Mouse (Mus musculus) cerebellum, postnatal 10 days (tissue): ENCODE measurements around the gene Aff4.
"Not testable (repeated sequence)": the region's sequence is repeated elsewhere in the genome, so short reads cannot be mapped to it uniquely, and the experiment has no call there.

ENCODE experiments used
- DNase-seq, 2 experiments: peaks; one replicate each; pipeline ENCODE4 v3.0.0; 2021; ENCODE audit warnings: mixed read lengths in 2 of 2

Aff4 gene

DNA sequence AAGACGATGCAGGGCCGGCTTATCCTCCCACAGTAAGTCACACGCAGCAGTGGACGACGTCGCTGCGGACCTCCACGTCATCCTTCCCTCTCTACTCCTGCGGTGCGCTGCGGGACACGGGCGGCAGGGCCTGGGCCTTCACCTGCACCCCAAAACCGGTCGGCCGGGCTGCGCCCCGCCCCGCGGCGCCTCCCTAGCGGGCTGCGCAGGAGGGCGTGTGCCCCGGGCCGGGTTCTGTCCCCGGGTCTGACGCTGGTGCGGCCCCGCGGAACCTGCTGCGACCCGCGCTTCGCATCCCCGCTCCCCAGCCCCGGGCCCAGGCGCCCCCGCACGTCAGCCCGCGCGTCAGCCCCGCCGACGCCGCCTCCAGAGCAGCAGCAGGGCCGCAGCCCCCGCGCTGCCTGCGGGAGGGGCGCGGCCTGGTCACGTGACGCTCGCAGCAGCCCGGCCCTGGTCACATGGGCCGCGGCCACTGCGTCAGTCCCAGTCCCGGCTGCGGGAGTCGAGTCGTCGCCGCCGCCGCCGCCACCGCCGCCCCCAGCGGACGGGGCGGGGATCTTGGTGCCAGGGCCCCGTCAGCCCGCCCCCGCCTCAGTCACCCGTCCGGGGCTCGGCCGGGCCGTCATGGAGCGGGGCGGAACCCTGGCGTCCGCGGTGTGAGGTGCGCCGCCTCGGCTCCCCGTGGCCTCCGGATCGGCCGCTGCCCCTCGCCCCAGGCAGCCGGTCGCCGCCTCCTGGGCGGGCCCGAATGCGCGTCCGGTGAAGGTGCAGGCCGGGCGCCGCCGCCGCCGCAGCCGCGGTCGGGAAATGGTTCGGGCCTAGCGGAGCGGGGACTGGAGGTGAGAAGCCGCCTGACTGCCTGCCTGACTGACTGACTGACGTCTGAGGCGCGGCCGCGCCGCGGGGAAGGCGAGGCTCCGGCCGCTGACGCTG, at the start of gene Aff4:
Gene Aff4 (plus strand): TSS at position 543 of the 933 bp plus-strand sequence.
- DNase-seq = peak; percentile 94 to 96

DNA sequence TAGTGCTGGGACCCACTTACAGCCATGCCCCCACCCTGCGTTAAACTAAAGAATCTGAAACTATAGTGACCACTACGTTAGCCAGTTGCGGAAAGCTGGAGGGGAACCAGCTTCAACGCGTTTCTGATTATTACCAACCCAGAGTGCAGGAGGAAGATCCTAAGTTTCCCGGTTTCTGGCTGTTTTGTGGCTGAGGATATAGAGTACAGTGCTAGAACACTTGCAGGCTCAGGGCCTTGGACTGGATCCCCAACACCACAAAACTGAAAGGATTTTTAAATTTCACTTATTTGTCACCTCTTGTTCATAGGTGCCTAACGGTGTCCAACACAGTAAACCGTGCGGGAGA, 49.5 kb upstream of the Aff4 start:
- no peak for DNase-seq

DNA sequence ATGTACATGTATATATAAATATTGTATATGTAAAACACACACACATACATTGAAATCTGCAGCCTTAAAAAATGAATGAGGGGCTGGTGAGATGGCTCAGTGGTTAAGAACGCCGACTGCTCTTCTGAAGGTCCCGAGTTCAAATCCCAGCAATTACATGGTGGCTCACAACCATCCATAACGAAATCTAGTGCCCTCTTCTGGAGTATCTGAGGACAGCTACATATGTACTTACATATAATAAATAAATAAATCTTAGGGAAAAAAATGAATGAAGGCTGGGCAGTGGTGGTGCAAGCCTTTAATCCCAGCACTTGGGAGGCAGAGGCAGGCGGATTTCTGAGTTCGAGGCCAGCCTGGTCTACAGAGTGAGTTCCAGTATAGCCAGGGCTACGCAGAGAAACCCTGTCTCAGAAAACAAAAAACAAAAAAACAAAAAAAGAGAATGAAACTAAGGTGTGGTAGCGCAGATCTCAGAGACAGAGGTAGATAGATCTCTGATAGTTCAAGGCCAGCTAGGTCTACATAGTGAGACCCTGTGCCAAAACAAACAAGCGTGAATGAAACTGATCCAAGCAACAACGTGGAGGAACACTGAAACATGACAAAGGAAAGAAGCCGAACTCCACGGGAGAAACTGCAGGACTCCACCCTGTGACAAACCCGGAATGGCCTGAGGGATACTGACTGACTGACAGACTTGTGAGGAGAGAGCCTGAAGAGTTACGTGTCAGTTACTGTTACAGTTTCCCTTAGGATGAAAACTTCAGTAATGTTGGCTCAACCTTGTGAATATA, 46.4 kb upstream of the Aff4 start:
- no peak for DNase-seq

DNA sequence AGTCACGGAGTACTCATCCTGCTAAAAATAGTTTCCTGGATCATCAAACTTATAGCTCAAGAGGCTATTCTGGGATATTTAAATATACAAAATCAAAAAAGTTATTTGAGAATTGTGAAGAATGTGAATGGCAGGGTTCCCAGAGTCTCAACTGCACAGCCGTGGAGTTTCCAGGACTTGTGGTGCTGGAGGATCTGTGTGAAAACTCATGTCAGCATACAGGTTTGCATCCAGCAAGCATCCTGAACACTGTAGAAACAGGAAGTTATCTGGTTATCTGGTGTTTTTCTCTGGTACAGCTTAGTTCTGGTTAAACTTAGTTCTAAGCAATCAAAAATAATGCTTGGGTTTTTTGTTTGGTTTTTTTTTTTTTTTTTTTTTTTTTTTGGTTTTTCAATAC, 43.7 kb upstream of the Aff4 start:
- DNase-seq = no peak

DNA sequence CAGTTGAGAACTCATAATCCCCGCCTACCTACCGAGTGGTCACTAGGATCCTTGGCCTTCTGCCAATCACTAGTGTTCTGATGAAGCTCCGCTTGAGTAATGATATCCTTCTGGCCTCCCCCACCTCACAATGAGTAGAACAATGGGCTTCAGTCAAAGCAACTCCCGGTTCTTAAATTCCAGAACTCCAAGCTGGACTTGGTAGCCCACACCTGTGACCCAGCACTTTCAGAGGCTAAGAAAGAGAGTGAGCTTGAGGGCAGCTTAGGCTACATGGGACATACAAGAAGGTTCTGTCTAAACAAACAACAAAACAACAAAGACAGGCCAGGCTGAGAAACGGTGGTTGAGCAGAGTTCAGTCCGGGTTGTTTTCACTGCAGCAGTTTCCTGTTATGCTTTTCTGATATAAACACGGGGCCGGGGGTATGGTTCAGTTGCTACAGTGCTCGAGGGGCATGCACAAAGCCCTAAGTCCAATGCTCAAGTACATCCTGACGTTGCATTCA, 43.0 kb upstream of the Aff4 start:
- peak in 1 of 2 experiments; percentile 9 for DNase-seq

DNA sequence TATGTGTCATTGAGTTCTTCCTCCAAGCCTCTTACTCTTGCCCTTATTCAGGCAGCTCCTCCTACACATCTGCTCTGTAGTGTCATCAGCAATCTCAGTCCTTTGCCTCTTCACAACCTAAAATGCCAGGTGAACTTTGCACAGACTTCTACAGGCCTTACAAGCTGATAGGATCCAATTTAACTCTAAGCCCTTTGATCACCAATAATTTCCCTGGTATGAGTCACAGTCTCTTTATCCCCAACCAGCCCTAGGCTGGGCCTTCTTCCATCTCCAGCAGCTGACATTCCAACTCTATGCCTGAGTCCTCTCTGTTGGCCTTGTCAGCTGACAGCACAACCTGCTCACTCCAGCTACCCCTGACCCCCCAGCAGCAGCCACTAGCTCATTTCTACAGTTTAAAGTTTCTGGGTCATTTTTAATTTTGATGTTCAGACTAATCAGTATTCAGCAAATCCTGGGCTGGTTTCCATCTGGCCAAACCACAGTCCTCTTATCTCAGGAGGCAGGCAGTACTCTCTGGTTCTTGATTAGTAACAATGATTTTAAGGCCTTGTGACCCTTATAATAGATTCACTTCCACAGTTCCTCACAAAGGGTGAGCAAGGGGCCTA, 42.3 kb upstream of the Aff4 start:
- no peak for DNase-seq

DNA sequence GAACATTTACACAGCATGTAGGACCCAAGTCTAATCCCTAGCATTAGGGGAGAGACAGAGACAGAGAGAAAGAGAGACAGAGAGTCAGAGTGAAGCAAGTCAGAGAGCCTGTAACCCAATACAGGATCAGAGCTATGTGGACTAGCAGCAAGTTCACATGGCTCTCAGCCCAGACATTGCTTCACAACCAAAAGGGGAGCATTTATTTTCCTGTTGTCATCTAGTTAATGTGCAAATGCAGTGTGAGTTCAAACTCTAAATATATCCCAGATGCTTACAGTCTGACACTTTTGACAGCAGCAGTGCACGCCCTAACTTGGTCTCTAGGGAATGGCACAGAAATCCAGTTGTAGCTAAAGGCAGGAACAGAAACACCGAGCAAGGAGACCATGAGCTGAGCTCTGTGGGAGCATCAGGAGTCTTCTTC, 41.7 kb upstream of the Aff4 start:
- DNase-seq = no peak

DNA sequence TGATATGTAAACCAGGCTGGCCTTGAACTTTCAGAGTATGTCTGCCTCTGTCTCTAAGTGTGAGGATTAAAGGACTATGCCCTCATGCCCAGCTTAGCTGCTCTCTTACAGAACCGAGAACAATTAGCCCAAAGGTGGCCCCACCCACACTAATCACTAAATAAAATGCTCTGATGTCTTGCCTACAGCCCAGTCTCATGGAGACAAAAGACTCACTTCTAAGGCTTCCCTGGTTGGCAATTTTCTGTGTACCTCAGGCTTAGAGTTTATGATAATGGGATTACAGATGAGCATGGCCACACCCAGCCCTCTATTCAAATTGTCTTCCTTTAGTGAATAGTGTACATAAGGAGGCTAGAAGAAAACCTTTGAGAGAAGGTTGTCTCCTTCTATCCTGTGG, 39.2 kb upstream of the Aff4 start:
- no peak for DNase-seq

DNA sequence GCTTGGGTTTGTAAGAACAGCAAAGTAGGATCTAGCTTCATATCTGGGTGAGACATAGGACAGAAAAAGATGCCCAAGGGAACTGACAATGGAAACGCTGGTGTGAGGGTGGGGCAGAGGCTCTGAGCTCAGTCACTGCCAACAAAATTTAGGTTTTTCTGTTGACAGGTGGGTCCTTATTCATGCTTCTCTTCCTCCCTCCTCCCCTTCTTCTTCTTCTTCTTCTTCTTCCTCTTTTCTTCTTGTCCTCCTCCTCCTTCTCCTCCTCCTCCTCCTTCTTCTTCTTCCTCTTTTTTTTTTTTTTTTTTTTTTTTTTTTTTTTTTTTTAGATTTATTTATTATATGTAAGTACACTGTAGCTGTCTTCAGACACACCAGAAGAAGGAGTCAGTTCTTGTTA, 37.8 kb upstream of the Aff4 start:
- DNase-seq = not testable (repeated sequence)

DNA sequence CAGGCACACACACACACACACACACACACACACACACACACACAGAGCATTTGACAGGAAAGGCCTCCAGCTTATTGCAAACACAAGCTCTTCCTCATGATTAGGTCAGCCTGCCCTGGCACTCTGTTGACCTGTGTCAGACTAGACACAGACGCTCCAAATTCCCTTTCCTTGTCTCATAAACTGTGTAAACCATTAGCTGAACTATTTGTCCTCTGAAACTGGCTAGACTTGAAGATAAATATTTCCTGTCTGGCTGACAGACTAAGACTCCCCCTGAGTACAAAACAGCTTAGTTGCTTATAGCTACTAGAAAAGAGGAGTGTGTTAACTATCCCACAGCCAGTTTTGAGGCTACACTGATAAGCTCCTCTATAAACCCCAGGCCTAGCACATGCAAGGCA, 35.9 kb upstream of the Aff4 start:
- DNase-seq = no peak

DNA sequence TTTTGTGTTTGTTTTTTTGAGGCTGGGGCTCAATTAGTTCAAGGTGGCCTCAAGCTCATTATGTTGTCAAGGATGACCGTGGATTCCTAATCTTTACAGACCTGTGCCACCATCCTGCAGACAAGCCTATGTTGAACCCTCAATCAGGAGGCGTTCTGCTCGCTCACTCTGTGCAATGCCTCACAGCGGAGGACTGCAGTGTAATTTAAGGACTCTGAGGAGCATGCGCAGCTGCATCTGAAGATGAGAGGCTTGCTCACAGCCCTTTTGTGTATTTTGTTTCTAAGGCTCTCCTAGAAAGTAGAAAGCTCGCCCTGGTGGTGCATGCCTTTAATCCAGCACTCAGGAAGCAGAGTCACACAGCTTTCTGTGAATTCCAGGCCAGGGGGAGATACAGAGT, 33.6 kb upstream of the Aff4 start:
- DNase-seq = no peak

DNA sequence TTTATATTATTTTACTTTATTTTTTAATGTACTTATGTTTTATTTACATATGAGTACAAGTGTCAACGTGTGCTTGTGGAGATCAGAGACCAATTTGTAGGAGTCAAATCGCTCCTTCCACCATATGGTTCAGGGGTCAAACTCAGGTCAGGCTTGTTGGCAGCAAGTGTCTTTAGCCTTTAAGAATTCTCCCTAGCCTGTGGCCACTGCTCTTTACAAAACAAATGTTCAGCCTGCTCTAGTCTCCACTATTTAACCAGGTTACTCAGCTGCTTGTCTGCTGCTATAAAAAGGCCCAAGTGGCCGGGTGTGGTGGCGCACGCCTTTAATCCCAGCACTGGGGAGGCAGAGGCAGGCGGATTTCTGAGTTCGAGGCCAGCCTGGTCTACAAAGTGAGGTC, 32.6 kb upstream of the Aff4 start:
- DNase-seq = no peak

DNA sequence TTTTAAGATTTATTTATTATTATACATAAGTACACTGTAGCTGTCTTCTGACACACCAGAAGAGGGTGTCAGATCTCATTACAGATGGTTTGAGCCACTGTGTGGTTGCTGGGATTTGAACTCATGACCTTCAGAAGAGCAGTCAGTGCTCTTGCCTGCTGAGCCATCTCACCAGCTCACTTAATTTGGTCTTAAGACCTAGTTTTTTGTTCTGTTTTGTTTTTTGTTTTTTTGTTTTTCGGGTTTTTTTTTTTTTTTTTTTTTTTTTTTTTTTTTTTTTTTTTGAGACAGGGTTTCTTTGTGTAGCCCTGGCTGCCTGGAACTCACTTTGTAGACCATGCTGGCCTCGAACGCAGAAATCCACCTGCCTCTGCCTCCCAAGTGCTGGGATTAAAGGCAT, 32.1 kb upstream of the Aff4 start:
- not testable (repeated sequence) for DNase-seq

DNA sequence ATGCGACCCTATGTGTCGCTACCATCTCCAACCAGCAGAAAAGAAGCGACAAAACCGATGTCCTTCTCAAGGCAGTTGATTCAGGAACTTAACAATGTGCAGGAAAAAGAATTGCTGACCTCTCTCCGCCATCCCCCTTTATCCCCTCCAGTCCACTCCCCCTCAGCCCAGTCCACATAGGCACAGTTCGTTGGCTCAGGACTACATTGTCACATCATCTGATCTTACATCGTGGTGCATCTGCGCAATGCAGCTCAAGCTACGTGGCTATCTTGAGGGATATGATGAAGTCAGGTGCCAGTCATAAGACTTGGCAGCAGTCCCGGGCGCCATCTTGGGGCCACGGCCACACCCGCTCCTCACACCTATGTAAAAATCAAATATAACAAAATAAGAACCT, 30.8 kb upstream of the Aff4 start:
- DNase-seq = not testable (repeated sequence)

DNA sequence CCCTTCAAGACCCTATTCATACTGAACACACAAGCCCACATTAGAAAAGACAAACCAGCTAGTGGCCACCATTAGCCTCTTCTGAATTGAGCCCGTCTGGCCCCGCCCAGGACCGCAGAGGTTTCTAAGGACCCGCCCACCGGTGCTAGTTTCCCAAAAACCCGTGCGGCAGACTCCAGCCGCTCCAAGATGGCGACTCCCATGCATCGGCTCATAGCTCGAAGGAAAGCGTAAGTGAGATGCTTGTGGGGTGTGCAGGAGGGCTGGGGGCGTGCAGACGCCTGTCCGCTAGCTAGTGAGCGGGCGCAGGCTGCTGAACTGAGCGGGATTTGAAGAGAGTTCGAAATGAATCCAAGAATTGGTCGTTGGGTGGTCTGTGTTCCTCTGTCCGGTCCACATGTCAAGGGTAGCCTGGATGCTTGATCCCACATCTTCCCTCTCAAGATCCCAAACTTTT, 26.1 kb upstream of the Aff4 start, which contains the start of gene Zcchc10:
Gene Zcchc10 (plus strand): TSS at position 168 of the 457 bp plus-strand sequence.
- DNase-seq = peak; percentile 90 to 93

DNA sequence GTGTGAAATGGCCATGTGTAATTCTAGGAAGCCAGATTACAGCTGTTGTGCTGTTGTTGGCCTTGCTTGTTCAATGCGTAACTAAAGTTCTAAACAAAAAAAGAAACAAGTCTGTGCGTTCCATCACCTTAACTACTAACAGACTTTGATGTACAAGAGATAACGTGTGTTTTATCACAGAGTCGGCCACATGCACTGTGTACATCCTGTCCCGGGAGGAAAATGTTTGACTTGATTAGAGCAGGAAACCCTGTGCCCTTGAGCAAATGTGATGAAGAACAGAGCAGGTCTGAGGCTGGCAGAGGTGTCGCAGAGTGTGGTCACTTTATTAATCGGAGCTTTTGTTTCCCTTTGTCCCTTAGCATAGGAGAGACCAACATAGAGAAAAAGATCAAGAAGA, 20.3 kb upstream of the Aff4 start:
- DNase-seq = no peak

DNA sequence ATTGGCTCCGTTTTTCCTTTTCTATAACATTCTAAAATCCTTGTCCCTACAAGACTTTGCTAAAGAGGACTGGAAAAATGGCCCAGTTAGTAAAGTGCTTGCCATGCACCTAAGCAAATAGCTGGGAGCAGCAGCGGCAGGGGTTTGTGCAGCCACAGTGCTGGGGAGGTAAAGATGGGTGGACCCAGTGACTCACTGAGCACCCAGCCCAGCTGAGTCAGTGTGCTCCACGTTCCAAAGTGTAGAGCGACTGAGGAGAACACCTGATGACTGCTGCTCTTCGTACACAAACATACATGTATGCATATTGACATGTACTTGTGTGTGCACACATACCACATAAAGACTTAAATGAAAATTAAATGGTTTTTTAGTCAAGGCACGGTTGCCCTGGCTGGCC, 19.5 kb upstream of the Aff4 start:
- no peak for DNase-seq

DNA sequence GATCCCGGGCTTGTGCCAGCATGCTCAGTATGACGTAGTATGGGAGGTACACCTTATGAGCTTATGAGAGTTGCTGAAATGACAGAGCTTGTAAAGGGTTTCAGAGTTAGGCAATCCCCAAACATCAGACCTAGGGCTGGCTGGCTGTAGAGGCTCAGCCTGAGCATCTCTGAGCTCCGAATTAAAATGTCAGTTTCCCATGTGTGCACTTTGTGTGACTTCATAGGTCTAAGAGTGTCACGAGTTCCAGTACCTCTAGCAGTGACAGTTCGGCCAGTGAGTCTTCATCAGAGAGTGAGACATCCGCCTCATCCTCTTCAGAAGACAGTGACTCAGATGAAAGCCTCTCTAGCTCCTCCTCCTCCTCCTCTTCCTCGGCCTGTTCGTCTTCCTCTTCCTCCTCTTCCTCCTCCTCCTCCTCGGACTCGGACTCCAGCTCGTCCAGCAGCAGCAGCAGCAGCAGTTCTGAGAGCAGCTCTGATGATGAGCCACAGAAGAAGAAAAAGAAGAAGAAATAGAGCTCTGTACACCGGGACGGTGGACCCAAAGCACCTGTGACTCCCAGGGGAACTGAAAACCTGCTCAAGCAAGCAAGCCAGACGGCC, 18.5 kb upstream of the Aff4 start:
- no peak for DNase-seq

DNA sequence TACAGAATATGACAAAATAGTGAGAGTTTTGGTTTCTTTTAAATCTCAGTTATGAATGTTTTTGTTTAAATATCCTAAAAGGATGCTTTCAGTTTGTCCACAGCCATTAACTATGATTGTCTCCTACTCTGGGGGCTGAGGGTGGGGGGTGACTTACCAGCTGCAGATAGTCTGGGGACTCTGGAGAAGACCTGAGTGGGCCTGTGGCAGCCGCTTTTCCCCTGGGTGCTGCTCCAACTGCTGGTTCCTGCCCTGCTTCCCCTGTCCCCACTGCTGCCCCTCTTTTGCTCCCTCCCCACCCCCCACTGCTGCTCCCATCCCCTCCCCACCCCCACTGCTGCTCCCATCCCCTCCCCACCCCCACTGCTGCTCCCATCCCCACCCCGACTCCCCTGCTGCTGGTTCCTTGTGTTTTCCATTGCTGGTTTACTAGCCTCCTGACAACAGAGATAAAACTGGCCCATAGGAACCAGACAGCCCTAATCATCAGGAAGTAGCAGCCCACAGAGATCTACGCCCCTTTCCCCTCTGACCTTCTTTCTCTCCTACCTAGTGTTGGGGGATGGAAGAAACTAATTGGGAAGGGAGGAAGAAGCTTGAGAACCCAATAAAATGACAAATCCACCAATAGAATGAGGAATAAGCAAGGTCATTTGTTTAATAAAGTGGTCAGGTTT, 15.0 kb upstream of the Aff4 start:
- no peak for DNase-seq

DNA sequence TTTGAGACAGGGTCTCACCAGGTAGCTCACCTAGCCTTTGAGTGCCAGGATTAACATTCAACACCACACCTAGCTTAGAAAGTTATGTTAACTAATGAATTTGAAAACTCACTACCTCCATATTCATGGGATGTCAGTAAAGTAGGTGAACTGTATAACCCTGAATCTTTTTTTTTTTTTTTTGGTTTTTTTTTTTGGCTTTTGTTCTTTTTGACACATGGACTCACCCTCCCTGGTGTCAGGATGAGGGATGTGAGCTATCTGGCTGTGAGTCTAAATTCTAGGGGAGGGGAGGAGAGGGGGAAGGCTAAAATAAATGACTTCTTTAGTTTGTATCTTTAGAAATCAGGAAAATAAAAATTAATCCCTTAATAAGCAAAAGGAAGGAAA, 14.5 kb upstream of the Aff4 start:
- no peak for DNase-seq

DNA sequence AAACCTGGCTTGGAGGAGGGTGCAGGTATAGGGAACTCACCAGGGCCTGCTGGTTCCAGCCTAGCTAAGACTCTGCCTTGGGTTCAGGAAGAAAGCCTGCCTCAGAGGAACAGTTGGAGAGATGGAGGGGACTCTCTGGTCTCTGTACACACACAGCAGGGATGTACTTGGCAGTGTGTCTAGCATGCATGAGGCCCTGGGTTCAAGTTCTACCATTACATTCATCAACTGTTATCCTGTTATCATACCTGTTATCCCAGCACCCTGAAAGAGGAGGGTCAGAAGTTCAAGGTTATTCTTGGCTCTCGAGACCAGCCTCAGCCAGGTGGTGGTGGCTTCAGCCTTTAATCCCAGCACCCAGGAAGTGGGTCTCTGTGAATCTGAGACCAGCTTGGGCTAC, 13.7 kb upstream of the Aff4 start:
- no peak for DNase-seq

DNA sequence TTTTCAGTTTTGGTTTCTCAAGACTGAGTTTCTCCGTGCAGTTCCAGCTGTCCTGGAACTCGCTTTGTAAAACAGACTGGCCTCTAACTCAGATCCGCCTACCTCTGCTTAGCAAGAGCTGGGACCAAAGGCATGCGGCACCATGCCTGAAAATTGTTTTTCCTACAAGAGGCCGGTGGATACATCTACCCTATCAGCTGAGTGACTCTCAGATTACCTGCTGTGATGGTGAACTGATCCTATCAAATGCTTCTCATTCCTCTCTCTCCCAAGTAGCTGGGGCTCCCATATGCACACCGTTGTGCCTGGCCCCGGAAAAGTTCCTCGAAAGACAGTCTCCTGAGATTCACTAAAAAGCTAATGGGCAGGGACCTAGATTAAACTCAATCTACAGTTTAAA, 12.9 kb upstream of the Aff4 start:
- no peak for DNase-seq
